Mouse (Mus musculus): Measurements from ENCODE around the gene Usp21. TPM values are rescaled to one million over a fixed set of nuclear protein-coding genes. Genes with fewer than 3 reads are reported as not detected.

Usp21 gene
- total RNA-seq, 2 experiments from 2014 or later, result 58.1 to 64.8 TPM

GRCm38 (mm10) chr1:171269848-171270572, 17.8 kb downstream of the Usp21 start, which contains the start of gene B4galt3:
Gene B4galt3 (plus strand): TSS chr1:171270328.
- DNase-seq (ENCODE audit: extremely low spot score in 1 of 2, low spot score in 1 of 2), result peak; percentile 97

- DNase-seq (ENCODE audit: extremely low spot score in 1 of 2, low spot score in 1 of 2), result no peak
Observed at GRCm38 (mm10) chr1:171268341-171268740, 19.4 kb downstream of the Usp21 start.

DNA sequence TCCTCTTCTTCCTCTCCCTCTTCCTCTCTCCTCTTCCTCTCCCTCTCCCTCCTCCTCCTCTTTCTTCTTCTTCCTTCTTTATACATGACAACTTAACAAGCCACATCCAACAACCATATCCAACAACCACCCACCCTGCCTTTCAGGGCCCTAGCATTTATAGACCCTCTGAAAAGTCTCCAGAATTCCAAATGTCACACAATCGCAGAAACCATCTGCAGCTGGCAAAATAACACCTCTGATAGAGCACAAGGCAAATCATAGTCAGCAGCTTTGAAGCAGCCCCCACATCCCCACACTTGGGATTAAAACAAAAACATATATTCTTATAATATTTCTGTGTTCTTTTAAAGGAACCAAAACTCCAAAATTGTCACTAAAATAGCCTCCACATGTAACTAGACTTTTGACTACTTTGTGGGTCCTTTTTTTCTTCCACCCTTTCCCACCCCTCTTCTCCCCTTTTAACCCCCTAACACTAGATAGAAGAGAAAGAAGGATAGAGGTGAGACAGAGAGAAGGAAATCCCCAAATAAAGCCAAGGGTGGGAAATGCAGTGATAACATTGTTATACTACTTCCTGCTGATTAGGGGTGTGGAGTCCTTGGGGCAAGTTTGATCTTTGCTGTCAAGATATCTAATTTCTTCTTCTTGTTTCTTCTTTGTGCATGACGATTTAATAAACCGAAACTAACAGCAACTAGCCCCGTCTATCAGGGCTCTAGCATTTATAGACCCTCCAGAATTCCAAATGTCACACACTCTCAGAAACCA, 21.6 kb downstream of the Usp21 start:
- DNase-seq (ENCODE audit: extremely low spot score in 1 of 2, low spot score in 1 of 2), result no peak

GRCm38 (mm10) chr1:171263666-171264461, 23.9 kb downstream of the Usp21 start:
- DNase-seq (ENCODE audit: extremely low spot score in 1 of 2, low spot score in 1 of 2), result no peak

DNA sequence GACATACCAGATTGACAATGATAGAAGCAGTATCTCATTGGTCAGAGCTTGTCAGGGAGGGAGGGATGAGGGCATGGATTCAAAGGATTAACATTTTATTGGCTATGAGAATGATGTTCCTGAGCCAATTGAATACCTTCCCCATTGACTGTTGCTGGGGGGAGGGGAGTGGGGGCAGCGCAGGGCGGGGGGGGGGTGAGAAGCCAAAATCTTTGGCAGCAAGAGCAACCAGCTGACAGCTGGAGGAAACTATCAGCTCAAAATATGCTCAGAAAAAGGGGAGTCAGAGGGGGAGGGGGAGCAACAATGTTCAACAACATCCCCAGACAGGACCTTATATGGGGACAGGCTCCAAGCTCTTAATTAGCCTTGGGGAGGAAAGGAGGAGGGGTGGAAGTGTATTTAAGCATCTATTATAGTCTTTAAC, 24.6 kb downstream of the Usp21 start:
- DNase-seq (ENCODE audit: extremely low spot score in 1 of 2, low spot score in 1 of 2), result no peak

DNA sequence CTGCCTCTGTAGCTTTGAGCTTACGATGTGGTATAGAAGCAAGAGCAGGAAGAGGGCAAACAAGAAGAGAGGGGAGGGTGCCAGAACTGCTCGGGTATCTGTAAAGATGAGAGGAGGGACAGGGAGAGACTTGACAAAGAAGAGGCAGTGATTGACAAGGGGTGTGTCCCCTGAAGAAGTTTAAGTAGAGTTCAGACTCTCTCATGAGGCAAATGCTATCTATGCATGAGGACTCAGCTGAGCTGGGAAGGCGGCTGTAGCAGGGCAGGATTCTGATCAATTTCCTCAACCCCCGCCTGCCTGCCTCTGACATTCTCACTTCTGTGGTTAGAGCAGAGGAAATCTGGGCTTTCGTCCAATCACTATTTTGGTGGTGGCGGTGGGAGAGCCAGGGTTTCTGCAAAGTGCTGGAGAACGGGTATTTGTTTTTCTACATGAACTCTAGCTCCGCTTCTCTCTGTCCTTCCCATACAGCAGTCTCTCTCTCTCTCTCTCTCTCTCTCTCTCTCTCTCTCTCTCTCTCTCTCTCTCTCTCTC, 25.1 kb downstream of the Usp21 start:
- peak in 1 of 2 experiments; percentile 56 for DNase-seq (ENCODE audit: extremely low spot score in 1 of 2, low spot score in 1 of 2)

GRCm38 (mm10) chr1:171260316-171260715, 27.5 kb downstream of the Usp21 start:
- DNase-seq (ENCODE audit: extremely low spot score in 1 of 2, low spot score in 1 of 2), result no peak

DNA sequence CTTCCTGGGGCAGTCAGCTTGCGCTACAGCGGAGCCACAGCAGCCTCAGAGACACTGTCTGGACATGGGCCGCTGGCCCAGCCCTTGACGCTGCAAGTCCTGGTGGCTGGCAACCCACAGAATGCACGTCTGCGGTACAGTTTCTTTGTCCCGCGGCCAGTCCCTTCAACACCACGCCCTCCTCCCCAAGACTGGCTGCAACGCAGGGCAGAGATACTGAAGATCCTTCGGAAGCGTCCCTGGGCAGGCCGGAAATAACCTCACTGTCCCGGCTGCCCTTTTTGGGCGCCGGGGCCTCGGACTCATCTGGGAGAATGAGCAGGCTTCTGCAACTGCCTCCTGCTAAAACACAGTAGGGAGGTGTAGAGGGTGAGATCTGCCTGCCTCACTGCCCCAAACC, 28.9 kb downstream of the Usp21 start:
- DNase-seq (ENCODE audit: extremely low spot score in 1 of 2, low spot score in 1 of 2), result no peak

DNA sequence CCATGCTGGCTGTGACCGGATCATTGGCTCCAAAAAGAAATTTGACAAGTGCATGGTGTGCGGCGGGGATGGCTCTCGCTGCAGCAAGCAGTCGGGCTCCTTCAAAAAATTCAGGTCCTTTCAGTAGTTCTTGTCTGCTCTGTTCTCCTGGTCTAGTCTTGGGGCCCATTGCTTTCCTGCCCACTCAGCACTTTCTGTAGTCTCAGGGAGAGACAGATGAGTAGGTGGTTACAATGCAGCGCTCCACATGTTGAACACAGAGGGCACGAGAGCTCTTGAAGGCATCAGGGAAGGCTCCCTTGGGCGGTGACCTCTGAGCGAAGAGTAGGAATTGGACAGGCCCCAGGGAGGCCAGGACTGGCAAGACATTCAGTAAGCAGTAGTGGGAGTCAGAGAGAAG, 30.0 kb downstream of the Usp21 start:
- DNase-seq (ENCODE audit: extremely low spot score in 1 of 2, low spot score in 1 of 2), result no peak

GRCm38 (mm10) chr1:171256937-171257548, 30.7 kb downstream of the Usp21 start:
- DNase-seq (ENCODE audit: extremely low spot score in 1 of 2, low spot score in 1 of 2), result peak in 1 of 2 experiments; percentile 65

DNA sequence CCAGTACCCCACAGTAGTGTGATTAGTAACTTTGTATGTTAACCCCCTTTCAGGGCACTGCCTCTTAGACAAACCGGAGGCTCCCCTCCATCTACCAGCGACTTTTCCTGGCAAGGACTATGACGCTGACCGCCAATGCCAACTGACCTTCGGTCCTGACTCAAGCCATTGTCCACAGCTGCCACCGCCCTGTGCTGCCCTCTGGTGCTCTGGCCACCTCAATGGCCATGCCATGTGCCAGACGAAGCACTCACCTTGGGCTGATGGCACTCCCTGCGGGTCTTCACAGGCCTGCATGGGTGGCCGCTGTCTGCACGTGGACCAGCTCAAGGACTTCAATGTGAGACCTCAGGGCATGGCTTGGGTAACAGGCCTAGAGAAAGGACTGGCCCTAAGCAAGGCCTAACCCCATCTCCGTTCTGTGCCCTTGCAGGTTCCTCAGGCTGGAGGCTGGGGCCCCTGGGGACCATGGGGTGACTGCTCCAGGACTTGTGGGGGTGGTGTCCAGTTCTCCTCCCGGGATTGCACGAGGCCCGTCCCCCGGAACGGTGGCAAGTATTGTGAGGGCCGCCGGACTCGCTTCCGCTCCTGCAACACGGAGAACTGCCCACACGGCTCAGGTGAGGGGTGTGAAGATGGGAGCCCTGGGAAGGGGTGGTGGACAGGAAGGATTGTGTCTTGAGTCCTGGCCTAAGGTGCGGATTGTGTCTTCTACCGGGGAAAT, 31.5 kb downstream of the Usp21 start:
- no peak for DNase-seq (ENCODE audit: extremely low spot score in 1 of 2, low spot score in 1 of 2)

- DNase-seq (ENCODE audit: extremely low spot score in 1 of 2, low spot score in 1 of 2), result no peak
Observed at GRCm38 (mm10) chr1:171252415-171252814, 35.4 kb downstream of the Usp21 start.

DNA sequence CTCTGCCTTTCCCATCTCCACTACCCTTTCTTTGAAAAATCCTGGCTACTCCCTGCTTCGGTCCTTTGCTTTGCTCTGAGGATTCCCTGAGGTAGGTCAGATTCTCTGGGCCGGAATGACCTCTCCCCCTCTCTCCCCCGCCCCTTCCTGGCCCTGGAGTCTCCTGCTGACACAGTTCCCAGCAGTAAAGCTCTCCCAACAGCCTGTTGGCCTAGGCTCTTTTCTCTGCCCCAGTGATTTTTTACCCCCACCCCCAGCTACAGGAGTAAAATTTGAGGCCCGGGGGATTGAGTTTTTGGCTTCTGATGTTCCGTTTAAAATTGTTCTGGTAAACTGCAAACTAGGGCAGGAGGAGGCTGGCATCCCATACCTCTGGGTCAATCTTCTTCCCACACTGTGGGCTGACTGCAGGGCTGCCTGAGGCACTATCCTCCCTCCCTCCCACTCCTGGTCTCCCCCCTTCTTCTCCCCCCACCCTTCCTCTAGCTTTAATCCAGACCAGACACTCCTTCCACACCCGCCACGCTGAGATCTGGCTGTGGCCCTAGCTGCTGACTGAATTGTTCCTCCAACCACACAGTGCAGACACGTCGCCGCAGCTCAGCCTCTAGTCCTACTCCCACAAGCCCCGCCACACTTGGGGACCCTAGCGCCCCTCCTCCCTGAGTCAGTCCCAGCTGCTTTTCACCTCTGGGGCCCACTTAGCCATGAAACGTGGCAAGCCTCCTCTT, 36.0 kb downstream of the Usp21 start:
- DNase-seq (ENCODE audit: extremely low spot score in 1 of 2, low spot score in 1 of 2), result no peak

GRCm38 (mm10) chr1:171250680-171251593, 36.9 kb downstream of the Usp21 start, which contains the start of gene Ndufs2:
Gene Ndufs2 (minus strand): TSS chr1:171251388.
- DNase-seq (ENCODE audit: extremely low spot score in 1 of 2, low spot score in 1 of 2), result no peak

- peak in 1 of 2 experiments; percentile 52 for DNase-seq (ENCODE audit: extremely low spot score in 1 of 2, low spot score in 1 of 2)
Observed at GRCm38 (mm10) chr1:171249913-171250600, 37.7 kb downstream of the Usp21 start, which contains the start of gene Adamts4. Gene Adamts4 (plus strand): TSS chr1:171250421.

GRCm38 (mm10) chr1:171248386-171249226, 39.2 kb downstream of the Usp21 start:
- DNase-seq (ENCODE audit: extremely low spot score in 1 of 2, low spot score in 1 of 2), result no peak
